Mouse (Mus musculus) midbrain, embryonic 15.5 days (tissue): ENCODE measurements around the gene Gm37240. TPM values are rescaled to one million over a fixed set of nuclear protein-coding genes. Genes with fewer than 3 reads are reported as not detected.

Experiments used
- ATAC-seq: fragments of 200-750 bp; cut with Nextera tagmentation; replicated peaks from 2 replicates; pipeline ENCODE4 v1.8.0; 2017; ENCODE audit warnings: moderate TSS enrichment
- H3K27ac ChIP-seq: fragments of 300-500 bp; sonication (generic); 2 replicates; pipeline ENCODE4 v1.5.1; 2015; ENCODE audit warnings: mild to moderate bottlenecking, inconsistent platforms
- H3K27me3 ChIP-seq: fragments of 300-500 bp; sonication (generic); replicated peaks from 2 replicates; pipeline ENCODE4 v1.6.1; 2015; ENCODE audit warnings: inconsistent platforms
- H3K36me3 ChIP-seq: fragments of 300-500 bp; sonication (generic); replicated peaks from 2 replicates; pipeline ENCODE4 v1.6.1; 2015; ENCODE audit warnings: inconsistent platforms
- H3K4me1 ChIP-seq: fragments of 300-500 bp; sonication (generic); 2 replicates; pipeline ENCODE4 v1.6.1; 2015; ENCODE audit warnings: inconsistent platforms
- H3K4me2 ChIP-seq: fragments of 300-500 bp; sonication (generic); 2 replicates; pipeline ENCODE4 v1.6.1; 2015; ENCODE audit warnings: inconsistent platforms, mild to moderate bottlenecking, moderate library complexity
- H3K4me3 ChIP-seq: fragments of 300-500 bp; sonication (generic); 2 replicates; pipeline ENCODE4 v1.5.1; 2015; ENCODE audit warnings: mild to moderate bottlenecking, inconsistent platforms
- H3K9ac ChIP-seq: fragments of 300-500 bp; sonication (generic); 2 replicates; pipeline ENCODE4 v1.6.1; 2015; ENCODE audit warnings: mild to moderate bottlenecking, inconsistent platforms
- H3K9me3 ChIP-seq: fragments of 300-500 bp; sonication (generic); 2 replicates; pipeline ENCODE4 v1.6.1; 2016; ENCODE audit warnings: inconsistent platforms
- WGBS: fragments of 180-500 bp; shearing (Covaris S2); methylation state at CpG from one replicate; pipeline ENCODE4 v1.1.7; 2015; ENCODE audit warnings: mixed read lengths; 5-methylcytosine and 5-hydroxymethylcytosine counted together
- polyA plus RNA-seq: library from polyadenylated mRNA; unstranded; fragments of >200 nt; fragmentation: Nextera tagmentation; extraction: Ambion mirVana; gene quantifications from 2 replicates; pipeline ENCODE4 v1.2.1, GENCODE M21; 2015

The Gm37240 gene
- polyA plus RNA-seq, 1 experiment from 2014 or later, result 0.40 TPM

GRCm38 (mm10) chr3:84850418-84850817 lies 1036.9 kb downstream of the Gm37240 start:
- Histone ChIP-seq H3K4me1 (no peaks in the 10 kb centered on the region), H3K4me3 (no peak overlapping the region), H3K27me3 (no peaks in the 10 kb centered on the region), H3K9ac (no peak overlapping the region), H3K9me3 (no peaks in the 10 kb centered on the region), H3K4me2 (no peak overlapping the region), H3K27ac (no peak overlapping the region), H3K36me3 (no peaks in the 10 kb centered on the region)
- ATAC-seq, result no peak
- WGBS, result 90% methylated on average over 1 of the region's 1 CpGs

GRCm38 (mm10) chr3:84848798-84849197 lies 1038.5 kb downstream of the Gm37240 start:
- Histone ChIP-seq H3K9ac (no peak overlapping the region), H3K9me3 (no peaks in the 10 kb centered on the region), H3K4me2 (no peak overlapping the region), H3K4me3 (no peak overlapping the region), H3K4me1 (no peaks in the 10 kb centered on the region), H3K27me3 (no peaks in the 10 kb centered on the region), H3K36me3 (no peaks in the 10 kb centered on the region), H3K27ac (no peak overlapping the region)
- no peak for ATAC-seq
- WGBS, result 89% methylated on average over 4 of the region's 4 CpGs

- no peak overlapping the region for H3K9ac ChIP-seq
- H3K36me3 ChIP-seq, result no peaks in the 10 kb centered on the region
- H3K4me3 ChIP-seq, result no peak overlapping the region
- H3K27ac ChIP-seq, result no peak overlapping the region
- ATAC-seq, result no peak
- H3K9me3 ChIP-seq, result no peaks in the 10 kb centered on the region
- no peaks in the 10 kb centered on the region for H3K4me1 ChIP-seq
- H3K4me2 ChIP-seq, result no peak overlapping the region
- WGBS, result 36% methylated on average over 1 of the region's 1 CpGs
- no peaks in the 10 kb centered on the region for H3K27me3 ChIP-seq
Measured at GRCm38 (mm10) chr3:84843594-84843993, 1043.7 kb downstream of the Gm37240 start.

- Histone ChIP-seq H3K9me3 (no peaks in the 10 kb centered on the region), H3K9ac (no peak overlapping the region), H3K27ac (no peak overlapping the region), H3K4me3 (no peak overlapping the region), H3K27me3 (no peaks in the 10 kb centered on the region), H3K36me3 (no peaks in the 10 kb centered on the region), H3K4me2 (no peak overlapping the region), H3K4me1 (no peaks in the 10 kb centered on the region)
- ATAC-seq, result no peak
- WGBS, result 87% methylated on average over 2 of the region's 2 CpGs
Measured at GRCm38 (mm10) chr3:84842793-84843192, 1044.5 kb downstream of the Gm37240 start.

GRCm38 (mm10) chr3:84841271-84841670 lies 1046.0 kb downstream of the Gm37240 start:
- ATAC-seq, result no peak

GRCm38 (mm10) chr3:84839499-84839898 lies 1047.8 kb downstream of the Gm37240 start:
- 88% methylated on average over 5 of the region's 5 CpGs for WGBS
- no peaks in the 10 kb centered on the region for H3K4me1 ChIP-seq
- no peak for ATAC-seq
- H3K9me3 ChIP-seq, result no peaks in the 10 kb centered on the region
- H3K4me2 ChIP-seq, result no peak overlapping the region
- H3K36me3 ChIP-seq, result no peaks in the 10 kb centered on the region
- H3K27ac ChIP-seq, result no peak overlapping the region
- H3K4me3 ChIP-seq, result no peak overlapping the region
- no peaks in the 10 kb centered on the region for H3K27me3 ChIP-seq
- no peak overlapping the region for H3K9ac ChIP-seq

More at GRCm38 (mm10) chr3:84841271-84841670, 1046.0 kb downstream of the Gm37240 start:
- Histone ChIP-seq H3K27me3 (no peaks in the 10 kb centered on the region), H3K4me1 (no peaks in the 10 kb centered on the region), H3K4me3 (no peak overlapping the region), H3K4me2 (no peak overlapping the region), H3K9me3 (no peaks in the 10 kb centered on the region), H3K36me3 (no peaks in the 10 kb centered on the region), H3K27ac (no peak overlapping the region), H3K9ac (no peak overlapping the region)
- 93% methylated on average over 4 of the region's 4 CpGs for WGBS

GRCm38 (mm10) chr3:84837984-84838383 lies 1049.3 kb downstream of the Gm37240 start:
- WGBS, result 91% methylated on average over 3 of the region's 3 CpGs
- Histone ChIP-seq H3K9me3 (no peaks in the 10 kb centered on the region), H3K27ac (no peak overlapping the region), H3K4me3 (no peak overlapping the region), H3K36me3 (no peaks in the 10 kb centered on the region), H3K4me2 (no peak overlapping the region), H3K4me1 (no peaks in the 10 kb centered on the region), H3K9ac (no peak overlapping the region), H3K27me3 (no peaks in the 10 kb centered on the region)
- no peak for ATAC-seq

GRCm38 (mm10) chr3:84836029-84836428 lies 1051.3 kb downstream of the Gm37240 start:
- no peaks in the 10 kb centered on the region for H3K9me3 ChIP-seq
- no peaks in the 10 kb centered on the region for H3K36me3 ChIP-seq
- no peaks in the 10 kb centered on the region for H3K4me1 ChIP-seq
- no peak overlapping the region for H3K9ac ChIP-seq
- no peaks in the 10 kb centered on the region for H3K27me3 ChIP-seq
- no peak overlapping the region for H3K4me2 ChIP-seq
- 87% methylated on average over 5 of the region's 5 CpGs for WGBS
- no peak overlapping the region for H3K4me3 ChIP-seq
- no peak overlapping the region for H3K27ac ChIP-seq
- ATAC-seq, result no peak

- 75% methylated on average over 1 of the region's 1 CpGs for WGBS
- no peak overlapping the region for H3K27ac ChIP-seq
- H3K4me1 ChIP-seq, result 0 out of 2 replicates have a peak, but pooled peaks cover 4% of the 10 kb centered on the region
- no peaks in the 10 kb centered on the region for H3K9me3 ChIP-seq
- H3K9ac ChIP-seq, result no peak overlapping the region
- no peak overlapping the region for H3K4me2 ChIP-seq
- no peak for ATAC-seq
- H3K27me3 ChIP-seq, result no peaks in the 10 kb centered on the region
- no peak overlapping the region for H3K4me3 ChIP-seq
- H3K36me3 ChIP-seq, result no peaks in the 10 kb centered on the region
Measured at GRCm38 (mm10) chr3:84829366-84829765, 1058.0 kb downstream of the Gm37240 start.

GRCm38 (mm10) chr3:84827617-84828016 lies 1059.7 kb downstream of the Gm37240 start:
- 0 out of 2 replicates have a peak, but pooled peaks cover 4% of the 10 kb centered on the region for H3K4me1 ChIP-seq
- H3K9me3 ChIP-seq, result no peaks in the 10 kb centered on the region
- no peak overlapping the region for H3K4me2 ChIP-seq
- H3K27ac ChIP-seq, result no peak overlapping the region
- no peaks in the 10 kb centered on the region for H3K27me3 ChIP-seq
- no peak overlapping the region for H3K4me3 ChIP-seq
- no peaks in the 10 kb centered on the region for H3K36me3 ChIP-seq
- WGBS, result 93% methylated on average over 4 of the region's 4 CpGs
- ATAC-seq, result no peak
- H3K9ac ChIP-seq, result no peak overlapping the region

GRCm38 (mm10) chr3:84826938-84827337 lies 1060.4 kb downstream of the Gm37240 start:
- H3K4me2 ChIP-seq, result no peak overlapping the region
- no peak for ATAC-seq
- H3K4me3 ChIP-seq, result no peak overlapping the region
- no peaks in the 10 kb centered on the region for H3K9me3 ChIP-seq
- H3K9ac ChIP-seq, result no peak overlapping the region
- H3K27me3 ChIP-seq, result no peaks in the 10 kb centered on the region
- 82% methylated on average over 3 of the region's 3 CpGs for WGBS
- no peaks in the 10 kb centered on the region for H3K36me3 ChIP-seq
- no peak overlapping the region for H3K27ac ChIP-seq
- H3K4me1 ChIP-seq, result 0 out of 2 replicates have a peak, but pooled peaks cover 4% of the 10 kb centered on the region

GRCm38 (mm10) chr3:84826405-84826804 lies 1060.9 kb downstream of the Gm37240 start:
- Histone ChIP-seq H3K27me3 (no peaks in the 10 kb centered on the region), H3K4me1 (0 out of 2 replicates have a peak, but pooled peaks cover 4% of the 10 kb centered on the region), H3K4me3 (no peak overlapping the region), H3K36me3 (no peaks in the 10 kb centered on the region), H3K4me2 (no peak overlapping the region), H3K9me3 (no peaks in the 10 kb centered on the region), H3K9ac (no peak overlapping the region), H3K27ac (no peak overlapping the region)
- 76% methylated on average over 3 of the region's 3 CpGs for WGBS
- no peak for ATAC-seq

- Histone ChIP-seq H3K36me3 (no peaks in the 10 kb centered on the region), H3K9ac (no peak overlapping the region), H3K27me3 (no peaks in the 10 kb centered on the region), H3K4me3 (no peak overlapping the region), H3K9me3 (no peaks in the 10 kb centered on the region), H3K4me1 (0 out of 2 replicates have a peak, but pooled peaks cover 4% of the 10 kb centered on the region), H3K4me2 (no peak overlapping the region), H3K27ac (no peak overlapping the region)
- no peak for ATAC-seq
- 54% methylated on average over 5 of the region's 5 CpGs for WGBS
Measured at GRCm38 (mm10) chr3:84825990-84826389, 1061.3 kb downstream of the Gm37240 start.
